Mouse (Mus musculus) embryo, embryonic 11 days (tissue): ENCODE results near the gene Poln.

Source experiments
- DNase-seq: peaks from one replicate; pipeline ENCODE4 v3.0.0-alpha.2; 2015

Poln gene

DNA sequence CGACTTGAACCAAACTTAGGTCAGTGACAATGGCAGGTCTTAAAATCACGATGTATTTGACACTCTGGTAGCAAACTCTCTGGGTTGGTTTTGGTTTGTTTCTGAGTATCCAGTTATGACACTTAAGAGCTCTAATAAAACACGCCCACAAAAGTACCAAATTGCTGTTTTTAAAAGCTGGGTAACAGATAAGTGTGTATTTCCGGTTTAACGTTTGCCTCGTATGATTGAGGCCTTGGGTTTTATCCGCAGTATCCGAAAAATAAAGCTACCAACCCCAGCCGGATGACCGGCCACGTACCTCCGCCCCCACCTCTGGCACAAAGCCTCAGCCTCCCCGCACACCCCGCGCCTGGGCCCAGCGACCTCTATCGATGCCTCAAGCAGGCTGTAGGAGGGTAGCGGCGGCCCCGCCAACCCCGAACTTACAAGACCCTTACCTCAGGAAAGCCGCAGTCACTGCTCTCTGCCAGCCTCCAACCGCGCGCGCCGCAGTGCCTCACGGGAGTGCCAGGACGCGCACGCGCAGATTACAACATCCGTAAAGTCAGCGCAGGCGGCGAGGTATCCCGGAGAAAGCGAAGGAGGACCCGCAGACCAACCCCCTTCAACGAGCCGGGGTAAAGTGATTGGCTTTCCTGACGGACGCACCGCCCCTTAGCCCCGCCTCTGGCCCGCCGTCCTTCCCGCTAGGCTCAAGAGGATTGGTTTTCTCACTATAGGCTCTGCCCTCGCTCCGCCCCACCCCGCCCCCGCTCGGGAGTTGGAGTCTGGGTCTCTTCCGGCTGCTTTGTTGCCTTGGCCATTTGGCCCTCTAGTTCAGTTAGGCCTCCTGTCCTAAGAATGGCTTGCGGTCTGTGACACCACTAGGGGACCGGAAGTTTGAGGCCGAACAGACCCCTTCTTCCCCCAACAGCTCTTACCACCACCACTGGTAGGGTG, at the start of gene Poln, which contains the start of gene Haus3:
TSS of gene Poln (minus strand) at position 499 of the 942 bp plus-strand sequence.
TSS of gene Haus3 (minus strand) at position 578 of the 942 bp plus-strand sequence.
- DNase-seq = peak; percentile 99

DNA sequence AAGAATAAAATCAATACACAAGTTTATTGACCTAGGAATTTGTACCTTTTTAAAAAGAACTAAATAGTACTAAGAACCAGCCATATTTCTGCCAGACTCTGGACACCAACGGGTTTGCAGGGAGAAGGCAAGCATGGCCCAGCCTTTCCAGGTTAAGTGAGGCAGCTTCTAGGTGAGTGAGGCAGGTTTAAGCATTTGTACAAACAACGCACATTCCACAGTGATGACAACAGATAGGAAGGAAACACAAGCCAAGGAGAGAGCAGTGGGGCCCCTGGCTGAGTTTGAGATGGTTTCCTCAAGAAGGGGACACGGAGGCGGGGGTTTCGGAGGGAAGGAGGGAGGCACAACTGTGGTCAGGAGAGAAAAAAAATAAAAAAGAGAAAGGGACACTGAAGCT, 49.4 kb upstream of the Poln start:
- no peak for DNase-seq

DNA sequence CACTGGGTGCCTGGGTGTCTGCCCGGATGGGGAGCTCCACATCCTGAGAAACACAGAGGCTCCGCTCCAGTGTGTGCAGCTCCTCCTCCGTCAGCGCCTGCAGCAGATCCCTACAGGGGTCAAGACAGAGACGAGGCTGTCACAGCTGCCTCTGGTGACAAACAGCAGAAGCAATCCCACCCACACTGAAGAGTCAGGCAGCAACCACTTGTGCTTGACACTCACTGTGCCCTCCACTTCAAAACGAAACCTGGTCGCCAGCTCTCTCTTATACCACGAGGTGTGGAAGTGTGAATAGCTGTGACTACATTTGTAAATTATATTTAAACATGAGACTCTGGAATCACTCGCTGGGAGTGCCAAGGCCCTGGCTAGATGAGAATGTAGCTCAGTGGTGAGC, 48.5 kb upstream of the Poln start:
- DNase-seq = peak; percentile 6

DNA sequence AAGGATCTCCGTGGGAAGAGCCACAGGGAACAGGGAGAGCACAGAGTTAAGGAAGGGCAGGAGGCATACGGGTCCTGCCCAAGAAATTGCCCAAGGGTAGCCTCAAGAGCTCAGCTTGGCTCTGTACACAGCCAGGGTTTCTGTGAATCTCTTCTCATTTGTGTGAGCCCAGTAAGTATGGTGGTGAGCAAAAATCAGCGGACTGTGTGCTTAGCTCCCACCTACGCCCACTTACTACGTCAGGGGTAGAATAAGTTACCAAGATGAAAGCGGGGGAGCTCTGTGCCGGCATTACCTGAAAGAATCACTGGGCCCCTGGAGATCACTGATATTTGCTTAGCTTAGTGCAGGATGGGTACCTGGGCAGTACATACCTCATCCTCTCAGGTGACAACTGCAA, 46.8 kb upstream of the Poln start:
- no peak for DNase-seq

DNA sequence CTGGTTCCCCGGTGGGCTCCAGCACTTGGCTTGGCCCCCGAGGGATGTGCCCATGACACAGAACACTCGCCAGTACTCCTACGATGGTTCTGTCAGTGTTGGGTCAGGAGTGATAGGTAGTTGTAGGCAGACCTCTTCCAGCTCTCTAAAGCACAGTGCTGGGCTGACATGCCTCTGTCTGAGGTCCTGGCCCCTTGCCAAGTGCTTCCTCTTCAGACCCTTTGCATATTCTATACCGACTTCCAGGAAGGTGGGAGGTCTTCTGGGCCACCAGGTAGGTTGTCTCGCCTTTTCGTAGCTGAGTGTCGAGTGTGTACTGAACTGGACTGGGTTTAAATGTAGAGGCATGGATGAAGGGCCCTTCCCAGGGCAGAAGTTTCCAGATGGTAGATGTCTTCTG, 44.4 kb upstream of the Poln start:
- no peak for DNase-seq

DNA sequence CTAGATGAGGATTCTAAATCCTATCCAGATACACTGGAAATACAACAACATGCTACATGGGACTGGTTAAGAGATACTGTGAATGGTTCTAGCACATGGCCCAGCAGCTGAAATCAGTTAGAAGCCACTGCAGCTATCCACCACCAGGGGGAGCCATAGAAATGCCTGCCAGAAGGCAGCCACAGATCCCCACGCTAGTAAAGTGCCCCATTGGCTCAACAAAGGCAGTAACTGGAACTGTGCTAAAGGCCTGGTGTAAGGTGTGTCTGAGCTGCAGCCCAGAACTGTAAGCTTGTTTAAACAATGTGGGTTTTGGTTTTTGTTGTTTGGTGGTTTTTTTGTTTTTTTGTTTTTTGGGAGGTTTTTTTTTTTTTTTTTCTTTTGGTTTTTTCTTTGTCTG, 41.0 kb upstream of the Poln start:
- peak; percentile 86 for DNase-seq

DNA sequence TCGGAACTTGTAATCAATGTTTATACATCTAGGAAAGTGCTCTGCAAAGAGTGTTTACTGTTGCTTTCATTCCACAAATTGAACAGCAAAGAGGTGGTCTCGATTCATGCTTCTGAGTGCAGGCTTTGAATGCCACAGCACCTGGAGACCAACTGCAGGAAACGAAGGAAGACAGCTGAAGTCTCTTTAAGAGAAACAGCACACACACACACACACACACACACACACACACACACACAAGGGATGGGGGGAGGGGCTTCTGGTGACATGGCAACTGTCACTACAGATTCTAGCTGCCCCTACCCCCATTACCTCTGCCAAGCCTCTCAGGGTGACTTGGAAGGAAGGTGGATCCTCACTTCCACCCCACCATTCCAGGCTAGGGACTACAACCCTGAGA, 38.3 kb upstream of the Poln start:
- DNase-seq = no peak

DNA sequence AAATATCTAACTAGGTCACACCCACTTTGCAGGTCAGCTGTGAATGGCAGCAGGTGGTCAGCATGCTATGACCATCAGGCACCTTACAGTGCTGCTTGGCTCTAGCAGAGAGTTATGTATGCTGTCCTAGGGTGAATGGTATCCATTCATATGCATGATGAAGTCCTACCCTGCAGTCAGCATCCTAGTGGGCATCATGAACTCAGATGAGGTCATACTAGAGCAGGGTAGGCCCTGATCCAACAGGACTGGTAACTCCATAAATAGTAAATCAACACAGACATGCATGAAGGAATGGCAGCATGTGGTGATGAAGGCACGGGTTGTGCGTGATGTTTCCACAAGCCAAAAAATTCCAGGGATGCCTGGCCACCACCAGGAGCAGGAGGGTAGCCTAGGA, 36.5 kb upstream of the Poln start:
- no peak for DNase-seq

DNA sequence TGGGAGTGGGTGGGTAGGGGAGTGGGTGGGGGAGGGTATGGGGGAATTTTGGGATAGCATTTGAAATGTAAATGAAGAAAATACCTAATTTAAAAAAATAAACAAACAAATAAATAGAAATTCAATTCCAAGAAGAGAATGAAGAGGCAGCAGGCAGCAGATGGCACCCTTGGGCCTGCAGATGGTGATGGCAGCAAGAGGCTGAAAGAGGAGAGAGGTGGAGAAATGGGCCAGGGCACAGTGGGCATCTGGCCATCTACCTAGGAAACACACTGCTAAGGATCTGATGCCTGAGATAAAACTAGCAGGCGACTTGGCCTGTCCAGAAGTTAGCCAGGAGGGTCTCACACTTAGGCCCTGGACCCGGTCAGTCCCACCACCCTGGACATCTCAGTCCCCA, 35.7 kb upstream of the Poln start:
- no peak for DNase-seq

DNA sequence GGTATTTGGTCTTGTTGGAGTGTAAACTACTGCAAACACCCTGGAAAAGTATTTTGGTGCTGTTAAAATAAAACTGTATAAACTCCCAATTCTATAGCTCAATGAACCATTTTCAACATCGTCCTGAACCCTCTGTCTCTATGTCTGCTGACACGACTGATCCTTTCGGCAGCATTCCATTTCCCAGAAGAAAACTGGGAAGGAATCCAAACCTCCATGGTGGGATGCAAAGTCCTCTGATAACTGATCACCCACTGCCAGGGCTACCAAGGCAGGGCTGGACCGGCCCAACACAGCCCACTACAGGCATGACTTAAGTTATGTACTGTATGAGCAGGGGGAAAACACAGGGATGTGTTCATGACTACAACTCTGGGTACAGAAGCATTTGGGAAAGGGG, 32.8 kb upstream of the Poln start:
- DNase-seq = no peak

DNA sequence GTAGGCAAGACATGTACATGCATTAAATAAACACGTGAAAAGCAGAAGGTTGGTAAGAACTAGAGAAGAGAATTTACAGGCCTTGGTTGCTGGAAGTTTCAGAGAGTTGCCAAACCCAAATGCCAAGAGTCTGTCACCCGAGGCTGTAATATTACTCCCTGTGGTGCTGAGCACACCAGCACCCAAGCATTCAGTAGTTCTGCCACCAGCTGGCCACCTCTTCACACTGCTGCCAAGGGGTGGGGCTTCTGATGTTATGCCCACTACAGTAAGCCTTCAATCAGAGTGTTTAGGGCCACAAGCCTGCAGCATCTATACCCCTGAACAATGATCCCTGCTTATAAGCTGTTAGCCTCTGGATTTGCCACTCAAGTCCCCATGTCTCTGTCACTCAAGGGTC, 32.1 kb upstream of the Poln start:
- no peak for DNase-seq

DNA sequence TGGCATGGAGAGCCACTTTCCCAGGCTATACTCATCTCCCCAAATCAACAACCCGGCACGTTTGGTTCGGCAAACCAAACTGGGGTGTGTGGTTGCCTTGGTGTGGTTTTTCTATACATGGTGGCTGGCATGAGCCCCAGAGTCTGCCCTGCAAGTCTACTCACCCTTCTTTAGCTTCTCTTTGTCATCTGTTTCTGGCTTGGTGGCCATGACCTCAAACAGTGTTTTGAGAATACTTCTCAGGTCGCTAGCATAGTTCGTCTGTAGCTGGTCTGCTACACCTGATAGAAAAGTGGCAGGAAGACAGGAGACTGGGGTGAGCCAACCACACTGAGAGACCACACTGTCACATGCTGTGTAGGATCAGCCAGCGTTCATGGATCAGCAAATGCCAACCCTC, 29.4 kb upstream of the Poln start:
- DNase-seq = no peak

DNA sequence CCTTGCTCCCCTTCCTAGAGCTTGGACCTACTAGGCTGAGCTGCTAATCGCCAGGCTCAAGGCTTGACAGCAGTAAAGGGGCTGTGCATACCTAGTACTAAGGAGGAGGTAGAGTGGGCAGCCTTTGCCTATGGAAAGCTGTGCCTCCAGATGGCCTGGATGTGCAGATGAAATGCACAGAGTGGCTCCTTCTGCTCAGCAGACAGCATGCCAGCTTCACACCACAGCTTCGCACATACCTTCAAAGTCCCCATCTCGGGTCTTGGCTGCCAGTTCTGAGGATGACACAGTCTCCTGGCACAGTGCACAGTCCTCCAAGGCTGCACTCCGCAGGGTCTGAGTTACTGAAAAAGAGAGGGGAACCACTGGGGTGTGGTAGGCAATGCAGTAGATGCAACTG, 28.0 kb upstream of the Poln start:
- DNase-seq = no peak

DNA sequence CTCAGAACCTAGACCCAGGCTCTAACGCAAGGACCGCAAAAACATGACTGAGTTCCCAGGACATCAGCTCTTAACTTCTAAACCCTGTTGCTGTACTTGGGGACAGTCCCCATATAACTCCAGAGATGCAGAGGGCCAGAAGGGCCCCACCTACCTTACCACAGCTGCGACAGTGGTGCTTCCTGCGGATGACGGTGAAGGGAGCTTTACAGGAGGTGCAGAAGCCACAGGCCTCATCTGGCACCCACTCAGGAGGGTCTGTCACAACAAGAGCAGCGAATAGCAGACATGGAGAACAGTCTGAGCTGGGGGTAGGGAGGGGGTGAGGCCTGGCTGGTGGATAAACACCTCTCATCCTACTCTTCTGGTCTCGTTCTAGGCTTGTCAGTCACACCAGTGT, 27.2 kb upstream of the Poln start:
- no peak for DNase-seq

DNA sequence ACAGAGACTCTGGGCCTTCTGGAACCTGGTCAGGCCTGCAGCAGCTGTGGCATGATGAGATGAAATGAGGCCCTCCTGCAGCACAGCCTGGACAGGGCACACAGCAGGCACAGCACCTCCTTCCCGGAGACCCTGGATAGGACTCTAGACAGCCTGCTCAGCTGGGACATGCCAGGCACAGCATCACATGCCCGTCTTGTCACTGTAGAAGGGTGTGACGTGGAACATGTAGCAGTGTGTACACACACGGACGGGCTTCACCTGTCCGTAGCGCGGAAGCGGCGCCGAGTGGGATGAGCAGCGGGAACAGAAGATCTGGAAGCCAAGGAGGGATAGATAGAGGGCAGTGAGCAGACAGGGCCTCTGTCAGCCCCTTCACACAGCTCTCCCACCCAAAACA, 26.5 kb upstream of the Poln start:
- DNase-seq = no peak

DNA sequence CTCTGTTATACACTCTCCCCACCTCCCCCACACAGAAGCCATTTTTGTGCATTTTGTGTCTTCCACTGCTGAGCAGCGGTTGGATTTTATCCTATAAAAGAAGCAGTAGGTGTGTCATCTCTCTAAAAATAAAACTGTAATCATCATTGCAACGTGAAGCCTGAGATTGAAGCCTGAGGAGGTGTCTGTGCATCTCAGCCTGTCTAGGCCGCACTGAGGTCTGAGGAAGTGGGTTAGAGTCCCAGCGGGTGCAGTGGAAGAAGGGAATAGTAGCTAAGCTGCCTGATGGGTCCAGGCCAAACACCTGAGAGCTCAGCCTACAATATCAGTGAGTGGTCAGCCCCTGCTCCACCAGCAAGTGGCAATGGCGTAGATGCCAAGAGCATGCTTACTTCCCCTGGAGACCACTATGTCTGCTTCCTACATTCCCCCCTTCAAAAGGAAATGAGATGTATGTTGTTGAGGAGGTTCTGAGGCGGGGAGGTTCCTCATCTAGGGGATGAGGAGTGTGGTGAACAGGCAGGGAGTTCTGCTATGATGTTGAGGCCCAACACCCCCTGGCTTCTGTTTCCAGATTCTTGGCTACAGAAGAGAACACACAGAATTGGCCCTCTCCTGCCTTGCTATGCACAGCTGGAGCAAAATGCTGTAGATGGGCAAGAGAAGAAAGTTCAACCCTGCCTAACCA, 25.9 kb upstream of the Poln start:
- no peak for DNase-seq

DNA sequence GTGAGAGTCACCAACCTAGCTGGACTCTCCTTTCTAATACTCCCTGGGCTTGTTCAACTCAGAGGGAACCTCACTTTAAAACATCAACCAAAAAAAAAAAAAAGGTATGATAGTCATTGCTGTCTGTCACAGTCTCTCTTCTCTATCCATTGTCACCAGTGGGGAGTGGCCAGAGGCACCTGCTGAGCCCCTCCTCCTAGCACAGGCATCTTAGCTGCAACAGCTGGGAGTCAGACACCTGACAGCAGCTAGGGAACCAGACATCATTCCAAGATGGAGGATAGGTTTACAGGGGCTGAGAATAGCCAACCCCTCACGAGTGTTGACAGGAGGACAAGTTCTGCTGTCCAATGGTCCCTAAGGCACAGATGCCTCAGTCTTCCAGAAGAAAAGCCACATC, 25.2 kb upstream of the Poln start:
- no peak for DNase-seq

DNA sequence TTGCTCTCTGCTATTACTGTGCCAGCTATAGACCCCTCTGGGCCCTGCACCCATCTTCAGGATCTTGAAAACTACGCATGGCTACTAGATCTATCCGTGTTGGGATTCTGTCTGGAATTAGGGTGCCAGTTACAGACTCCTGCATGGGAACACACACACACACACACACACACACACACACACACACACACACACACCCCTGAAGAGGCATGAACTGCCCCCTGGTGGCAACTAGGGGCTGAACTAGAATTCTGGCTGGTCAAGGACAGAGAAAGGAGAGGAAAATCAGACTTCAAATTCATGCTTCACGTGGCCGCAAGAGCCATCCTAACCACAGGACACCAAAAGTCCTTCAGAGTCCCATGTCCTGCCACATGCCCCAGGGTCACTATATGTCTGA, 22.6 kb upstream of the Poln start:
- DNase-seq = no peak

DNA sequence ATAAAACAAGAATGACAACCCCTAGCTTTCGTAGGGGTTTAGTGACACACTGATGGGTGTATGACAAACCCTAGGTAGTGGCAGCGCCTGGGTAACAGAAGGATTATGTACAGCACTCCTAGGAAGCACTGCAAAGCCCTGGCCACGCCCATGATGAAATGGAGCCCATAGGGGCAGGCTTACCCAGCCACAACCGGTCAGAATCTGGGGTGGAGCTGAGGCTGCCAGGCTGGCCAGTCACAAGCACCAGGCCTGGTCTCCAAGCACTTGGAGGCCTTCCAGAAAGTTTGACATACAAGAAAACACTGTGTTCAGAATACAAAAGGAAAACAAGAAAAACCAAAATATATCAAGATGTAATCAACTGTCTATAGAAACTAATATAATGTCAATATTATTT, 21.8 kb upstream of the Poln start:
- DNase-seq = no peak

DNA sequence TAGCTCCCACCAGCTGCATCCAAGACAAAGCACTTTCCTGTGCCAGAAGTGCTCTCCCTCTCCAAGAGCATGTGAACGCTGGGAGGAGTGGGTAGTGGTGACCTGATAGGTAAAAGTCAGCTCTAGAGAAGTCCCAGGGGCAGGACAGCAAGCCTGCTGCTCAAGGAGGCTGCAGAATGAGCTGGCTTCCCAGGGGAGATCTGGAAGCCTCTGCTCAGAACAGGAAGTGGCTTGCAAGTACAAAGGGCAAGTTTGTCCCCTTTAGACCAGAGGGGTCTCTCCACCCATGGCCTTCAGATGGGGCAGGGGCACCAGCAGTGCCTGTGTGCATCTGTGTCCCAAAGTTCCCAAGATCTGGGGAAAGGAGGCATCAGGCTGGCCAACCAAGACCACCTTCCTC, 20.3 kb upstream of the Poln start:
- no peak for DNase-seq

DNA sequence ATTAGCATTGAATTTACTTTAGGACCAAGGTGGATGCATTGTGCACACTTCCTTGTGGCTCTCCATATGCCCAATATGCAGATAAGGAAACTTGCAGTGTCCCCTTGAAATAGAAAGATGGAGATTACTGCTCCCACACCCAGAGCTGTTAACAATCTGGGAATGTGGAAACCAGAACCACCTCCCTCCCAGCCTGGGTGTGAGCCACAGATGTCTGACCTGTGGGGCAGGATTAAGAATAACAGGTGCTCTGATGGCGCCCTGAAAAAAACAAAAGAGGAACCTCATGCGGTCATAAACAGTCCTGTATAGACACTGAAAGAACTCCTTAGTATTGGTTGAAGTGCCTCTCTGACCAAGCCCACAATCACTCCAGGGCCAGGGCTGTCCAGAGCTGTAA, 19.6 kb upstream of the Poln start:
- no peak for DNase-seq

DNA sequence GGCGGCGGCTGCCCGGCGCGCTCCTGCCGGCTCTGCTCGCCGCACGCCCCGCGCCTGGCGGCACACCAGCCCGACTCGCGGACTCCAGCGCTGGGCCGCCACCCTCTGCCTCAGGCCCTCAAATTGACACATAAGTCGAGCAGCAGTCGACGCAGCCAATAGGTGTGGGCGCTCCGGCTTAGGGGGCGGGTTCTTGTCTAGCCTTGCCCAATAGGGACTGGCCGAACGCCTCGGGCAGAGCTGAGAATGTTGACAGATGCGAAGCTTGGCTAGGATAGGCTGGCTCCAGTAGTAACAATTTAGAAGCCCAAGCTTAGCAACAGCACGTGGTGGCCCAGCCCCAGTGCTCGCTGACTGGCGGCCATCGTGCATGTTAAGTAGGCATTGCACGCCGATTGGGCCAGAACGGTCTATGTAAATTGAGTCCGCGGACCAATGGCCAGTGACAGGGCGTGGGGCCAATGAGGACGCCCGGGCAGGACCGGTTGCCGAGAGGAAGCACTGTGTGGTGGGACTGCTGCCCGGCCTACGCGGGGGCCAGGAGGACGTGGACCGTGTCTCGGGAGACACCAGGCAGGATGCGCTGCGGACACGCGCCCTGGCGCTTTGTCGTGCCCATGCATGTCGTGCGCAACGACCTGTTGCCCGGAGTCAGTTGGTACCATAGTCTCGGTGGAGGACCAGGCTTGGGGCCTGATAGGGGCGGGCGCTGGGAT, 18.5 kb upstream of the Poln start, which contains the start of gene Mxd4:
TSS of gene Mxd4 (minus strand) at position 120 of the 716 bp plus-strand sequence.
- DNase-seq = peak; percentile 98

DNA sequence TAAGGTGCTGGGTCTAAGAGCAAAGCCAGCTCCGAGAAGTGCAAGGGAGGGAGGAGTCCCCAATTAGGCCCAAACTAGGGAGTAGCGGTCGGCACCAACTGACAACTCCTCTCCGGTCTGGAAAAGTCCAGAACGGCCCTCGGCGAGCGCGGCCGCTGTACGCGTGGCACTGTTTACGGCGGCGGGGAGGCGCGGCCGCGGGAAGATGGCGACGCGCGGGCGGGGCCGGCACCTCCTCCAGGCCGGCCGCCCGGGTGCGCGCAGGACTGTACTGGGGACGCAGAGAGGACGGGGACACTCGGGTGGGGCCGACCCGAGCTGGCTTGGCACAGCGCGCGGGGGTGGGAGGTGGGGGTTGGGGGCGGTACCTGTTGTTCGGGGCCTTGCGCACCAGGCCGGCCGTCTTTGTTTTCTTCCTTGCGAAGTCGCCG, 17.7 kb upstream of the Poln start:
- DNase-seq = peak; percentile 70

DNA sequence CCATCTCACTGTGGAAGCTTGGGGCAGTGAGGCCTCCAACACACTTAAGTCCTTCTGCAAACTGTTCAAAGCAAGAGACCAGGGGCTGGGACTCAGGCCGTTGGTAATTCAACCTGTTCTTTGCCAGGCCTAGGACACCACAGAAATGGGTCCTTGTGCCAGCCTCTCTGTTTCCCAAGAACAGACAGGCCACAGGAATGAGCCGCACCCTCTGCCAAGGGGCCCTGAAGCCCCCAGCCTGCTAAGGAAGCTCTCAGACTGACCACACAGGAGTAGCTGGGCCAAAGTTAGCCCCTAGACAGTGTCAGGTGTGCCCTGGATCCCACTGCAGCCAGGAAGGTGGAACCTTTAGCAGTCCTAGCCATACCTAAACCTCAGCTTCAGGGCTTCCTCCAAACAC, 17.1 kb upstream of the Poln start:
- DNase-seq = no peak
